Mouse (Mus musculus) hindbrain, postnatal 0 days (tissue): Measurements from ENCODE around the gene Ippk. TPM values are rescaled to one million over a fixed set of nuclear protein-coding genes. Genes with fewer than 3 reads are reported as not detected.
A peak's percentile ranks its signal among the peaks of the same experiment; 100 is the strongest.

Source experiments
- ATAC-seq: fragments of 200-750 bp; cut with Nextera tagmentation; 2 replicates; pipeline ENCODE4 v1.8.0; 2017; ENCODE audit warnings: mild to moderate bottlenecking, moderate TSS enrichment, moderate library complexity
- DNase-seq: peaks from one replicate; pipeline ENCODE4 v3.0.0-alpha.2; 2015; ENCODE audit warnings: low spot score
- H3K27ac ChIP-seq: fragments of 300-500 bp; sonication (generic); 2 replicates; pipeline ENCODE4 v1.5.1; 2014; ENCODE audit warnings: mild to moderate bottlenecking
- H3K27me3 ChIP-seq: fragments of 300-500 bp; sonication (generic); 2 replicates; pipeline ENCODE4 v1.6.1; 2014; ENCODE audit warnings: low read length, mixed read lengths; ENCODE audit not compliant: insufficient read depth
- H3K36me3 ChIP-seq: fragments of 300-500 bp; sonication (generic); 2 replicates; pipeline ENCODE4 v1.6.1; 2014; ENCODE audit warnings: low read length, mixed read lengths; ENCODE audit not compliant: insufficient read depth
- H3K4me1 ChIP-seq: fragments of 300-500 bp; sonication (generic); 2 replicates; pipeline ENCODE4 v1.6.1; 2014; ENCODE audit warnings: antibody characterized with exemption, low read length, mixed read lengths; ENCODE audit not compliant: insufficient read depth
- H3K4me2 ChIP-seq: fragments of 300-500 bp; sonication (generic); 2 replicates; pipeline ENCODE4 v1.6.1; 2014; ENCODE audit warnings: low read depth, mild to moderate bottlenecking, low read length, moderate library complexity, mixed read lengths
- H3K4me3 ChIP-seq: fragments of 300-500 bp; sonication (generic); 2 replicates; pipeline ENCODE4 v1.5.1; 2014; ENCODE audit warnings: low read length
- H3K9ac ChIP-seq: fragments of 300-500 bp; sonication (generic); replicated peaks from 2 replicates; pipeline ENCODE4 v1.6.1; 2014; ENCODE audit warnings: mild to moderate bottlenecking, low read length, moderate library complexity, mixed read lengths
- H3K9me3 ChIP-seq: fragments of 300-500 bp; sonication (generic); 2 replicates; pipeline ENCODE4 v1.6.1; 2016; ENCODE audit warnings: low read length, mixed read lengths
- CTCF ChIP-seq: IDR thresholded peaks from 2 replicates; pipeline ENCODE4 v1.5.1; 2016; ENCODE audit warnings: antibody characterized with exemption, control low read depth, low read depth
- WGBS: fragments of 180-500 bp; shearing (Covaris S2); extraction: QIAGEN DNeasy Blood & Tissue Kit; methylation state at CpG from one replicate; pipeline ENCODE4 v1.1.7; 2014; 5-methylcytosine and 5-hydroxymethylcytosine counted together
- polyA plus RNA-seq: library from polyadenylated mRNA; unstranded; fragments of >200 nt; fragmentation: Nextera tagmentation; extraction: Ambion mirVana; gene quantifications from 2 replicates; pipeline ENCODE4 v1.2.1, GENCODE M21; 2015
- total RNA-seq: library from RNA; depleted of rRNA; stranded (reverse); fragments of >200 nt; gene quantifications from 2 replicates; pipeline ENCODE4 v1.2.3, GENCODE M21; 2014

The Ippk gene
- total and polyA plus RNA-seq, 2 experiments from 2014 or later, result 10.2 to 11.9 TPM

DNA sequence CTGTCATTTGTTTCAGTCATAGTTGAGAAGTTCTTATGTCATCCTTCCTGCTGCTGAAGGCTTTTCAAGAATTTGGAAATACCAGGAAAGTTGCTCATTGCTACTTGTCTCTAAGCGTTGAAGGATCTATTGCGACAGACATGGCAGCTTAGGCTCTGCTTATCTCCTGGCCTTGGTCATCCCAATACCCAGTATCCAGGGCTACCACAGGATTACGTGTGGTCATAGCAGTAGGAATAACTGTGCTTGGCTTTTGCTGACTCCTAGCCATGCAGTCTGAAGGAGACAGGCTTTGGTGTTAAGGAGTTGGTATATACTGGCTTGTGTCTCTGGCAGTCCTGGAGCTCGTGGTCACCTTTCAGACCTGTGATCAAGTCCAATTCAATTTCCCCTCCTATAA is 39.2 kb downstream of the Ippk start:
- ATAC-seq (no peak), DNase-seq (no peak)
- Histone ChIP-seq H3K4me2 (no peak overlapping the region), H3K36me3 (peaks cover 25% of the 10 kb centered on the region), H3K9ac (no peak overlapping the region), H3K4me1 (no peaks in the 10 kb centered on the region), H3K9me3 (no peaks in the 10 kb centered on the region), H3K27ac (peak overlapping the region; percentile 46; the same call in 1 of the 2 replicates), H3K4me3 (no peak overlapping the region), H3K27me3 (no peaks in the 10 kb centered on the region)
- no peak for TF ChIP-seq CTCF
- 91% methylated on average over 4 of the region's 4 CpGs for WGBS

- DNase-seq, result peak; percentile 16
- WGBS, result 72% methylated on average over 5 of the region's 5 CpGs
- H3K36me3 ChIP-seq, result peaks cover 25% of the 10 kb centered on the region
- no peak overlapping the region for H3K4me3 ChIP-seq
- no peaks in the 10 kb centered on the region for H3K27me3 ChIP-seq
- H3K4me2 ChIP-seq, result no peak overlapping the region
- H3K27ac ChIP-seq, result peak overlapping the region; percentile 46; the same call in 1 of the 2 replicates
- no peak for TF ChIP-seq CTCF
- no peaks in the 10 kb centered on the region for H3K9me3 ChIP-seq
- H3K4me1 ChIP-seq, result no peaks in the 10 kb centered on the region
- no peak for ATAC-seq
- H3K9ac ChIP-seq, result no peak overlapping the region
Observed at GRCm38 (mm10) chr13:49460692-49461414, 39.8 kb downstream of the Ippk start.

DNA sequence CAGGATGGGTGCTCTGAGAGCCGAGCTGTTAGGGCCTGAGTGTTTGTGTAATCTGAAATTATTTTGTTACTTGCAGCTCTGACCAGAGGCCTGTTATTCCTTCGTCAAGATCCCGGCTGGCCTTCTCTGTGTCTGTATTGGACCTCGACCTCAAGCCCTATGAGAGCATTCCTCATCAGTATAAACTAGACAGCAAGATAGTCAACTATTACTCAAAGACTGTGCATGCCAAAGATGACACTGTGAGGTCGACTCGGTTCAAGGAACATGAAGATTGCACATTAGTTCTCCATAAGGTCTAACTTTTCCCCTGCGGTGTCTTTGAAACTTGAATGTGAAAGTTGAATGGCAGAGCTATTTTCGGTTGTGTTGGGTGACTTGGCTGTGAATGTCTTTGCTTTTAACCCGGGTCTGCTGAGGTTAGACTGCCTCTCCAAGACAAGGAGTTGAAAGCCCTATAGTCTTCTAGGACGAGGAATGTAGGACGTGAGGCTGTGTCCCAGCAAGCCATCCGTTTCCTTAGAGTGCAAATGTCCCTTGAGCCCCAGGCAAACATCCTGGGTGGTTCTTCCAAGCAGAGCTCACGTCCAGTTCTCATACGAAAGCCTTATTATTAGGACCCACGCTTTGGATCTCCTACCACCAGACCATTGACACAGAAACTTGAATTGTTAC is 40.5 kb downstream of the Ippk start:
- no peak for ATAC-seq
- no peak for DNase-seq
- Histone ChIP-seq H3K27ac (peak overlapping the region; percentile 46; the same call in 1 of the 2 replicates), H3K4me3 (no peak overlapping the region), H3K27me3 (no peaks in the 10 kb centered on the region), H3K4me1 (no peaks in the 10 kb centered on the region), H3K4me2 (no peak overlapping the region), H3K9me3 (no peaks in the 10 kb centered on the region), H3K36me3 (peaks cover 25% of the 10 kb centered on the region), H3K9ac (no peak overlapping the region)
- TF ChIP-seq CTCF, result no peak
- 63% methylated on average over 15 of the region's 15 CpGs for WGBS

DNA sequence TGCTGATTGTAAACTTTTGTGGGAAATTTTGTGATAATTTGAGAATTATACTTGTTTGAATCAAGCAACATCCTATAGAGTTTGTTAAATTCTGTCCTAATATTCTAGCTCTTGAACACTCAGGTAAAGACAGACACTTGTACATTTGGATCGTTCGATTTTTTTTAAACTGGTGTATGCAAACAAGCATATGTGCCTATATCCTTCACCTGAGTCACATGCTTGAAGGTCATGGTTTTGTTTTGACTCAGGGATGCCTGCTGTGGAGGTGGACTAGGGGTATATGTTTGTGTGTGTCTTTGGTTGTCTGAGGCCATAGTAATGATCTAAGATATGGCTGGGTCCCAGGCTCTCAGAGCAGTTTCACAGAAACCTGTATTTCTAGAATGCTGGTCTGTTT is 41.9 kb downstream of the Ippk start:
- H3K36me3 ChIP-seq, result peaks cover 25% of the 10 kb centered on the region
- no peak overlapping the region for H3K4me2 ChIP-seq
- no peak for TF ChIP-seq CTCF
- no peak overlapping the region for H3K27ac ChIP-seq
- 97% methylated on average over 2 of the region's 2 CpGs for WGBS
- no peak overlapping the region for H3K9ac ChIP-seq
- ATAC-seq, result no peak
- no peaks in the 10 kb centered on the region for H3K9me3 ChIP-seq
- no peak overlapping the region for H3K4me3 ChIP-seq
- H3K4me1 ChIP-seq, result no peaks in the 10 kb centered on the region
- no peak for DNase-seq
- no peaks in the 10 kb centered on the region for H3K27me3 ChIP-seq

DNA sequence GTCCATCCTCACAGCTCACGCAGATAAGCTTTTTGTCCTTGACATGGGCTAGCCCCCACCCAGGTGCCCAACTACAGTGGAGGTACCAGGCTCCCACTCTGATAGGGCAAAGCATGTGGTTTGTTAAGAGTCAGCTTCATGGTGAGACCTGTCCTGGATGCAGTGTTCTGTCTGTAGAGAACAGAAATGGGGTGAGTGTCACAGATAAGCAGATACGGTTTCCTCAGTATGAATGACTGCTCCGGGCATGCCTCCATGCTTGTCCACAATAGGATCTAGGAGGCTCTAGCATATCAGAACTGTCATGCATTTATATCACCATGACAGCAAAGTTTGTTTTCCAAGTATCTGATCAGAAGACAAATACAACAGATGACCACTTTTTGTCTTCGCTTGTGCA is 44.8 kb downstream of the Ippk start:
- ATAC-seq, result no peak

GRCm38 (mm10) chr13:49466393-49467075 is 45.5 kb downstream of the Ippk start:
- Histone ChIP-seq H3K4me3 (no peak overlapping the region), H3K4me2 (no peak overlapping the region), H3K27me3 (no peaks in the 10 kb centered on the region), H3K27ac (no peak overlapping the region), H3K9ac (no peak overlapping the region), H3K9me3 (no peaks in the 10 kb centered on the region), H3K36me3 (peaks cover 19% of the 10 kb centered on the region), H3K4me1 (no peaks in the 10 kb centered on the region)
- 62% methylated on average over 11 of the region's 11 CpGs for WGBS
- DNase-seq (peak; percentile 15), ATAC-seq (no peak)
- no peak for TF ChIP-seq CTCF

More for the DNA sequence above, 44.8 kb downstream of the Ippk start:
- no peak for TF ChIP-seq CTCF
- Histone ChIP-seq H3K36me3 (peaks cover 21% of the 10 kb centered on the region), H3K27me3 (no peaks in the 10 kb centered on the region), H3K4me1 (no peaks in the 10 kb centered on the region), H3K9ac (no peak overlapping the region), H3K27ac (no peak overlapping the region), H3K4me3 (no peak overlapping the region), H3K9me3 (no peaks in the 10 kb centered on the region), H3K4me2 (no peak overlapping the region)
- DNase-seq, result no peak
- 89% methylated on average over 4 of the region's 4 CpGs for WGBS

DNA sequence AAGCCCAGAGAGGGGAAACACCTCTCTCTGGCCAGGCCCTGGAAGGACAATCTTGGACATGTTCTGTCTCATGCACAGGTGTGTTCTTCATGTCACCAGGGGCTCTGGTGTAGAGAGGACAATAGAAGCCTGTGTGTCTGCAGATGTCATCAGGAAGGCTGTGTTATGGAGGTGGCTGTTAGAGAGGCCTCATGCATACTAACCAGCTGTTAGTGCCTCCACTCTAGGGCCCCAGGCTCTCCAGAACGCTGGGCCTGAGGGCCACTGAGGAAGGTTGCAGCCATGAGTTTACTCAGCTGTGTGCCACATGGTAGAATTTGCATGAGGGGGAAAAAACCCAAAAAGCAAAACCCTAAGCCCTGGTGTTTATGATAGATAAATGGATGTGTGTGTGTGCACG is 46.5 kb downstream of the Ippk start:
- no peak for TF ChIP-seq CTCF
- Histone ChIP-seq H3K9ac (no peak overlapping the region), H3K27ac (no peak overlapping the region), H3K36me3 (peaks cover 11% of the 10 kb centered on the region), H3K4me2 (no peak overlapping the region), H3K4me1 (no peaks in the 10 kb centered on the region), H3K27me3 (no peaks in the 10 kb centered on the region), H3K9me3 (no peaks in the 10 kb centered on the region), H3K4me3 (no peak overlapping the region)
- DNase-seq (no peak), ATAC-seq (no peak)
- WGBS, result 71% methylated on average over 2 of the region's 2 CpGs
